30 mouse cellular contexts compared by ENCODE assay signal in genomic region chr16:13962053-13962452, GRCm38 (mm10). TPM values are rescaled to one million over a fixed set of nuclear protein-coding genes. Genes with fewer than 3 reads are reported as not detected.
DNase-seq lines count a peak whose midpoint lies in the region; ATAC-seq and TF ChIP-seq lines count a peak whose summit lies in the region.
"Had no signal": no experiment of that assay in that cellular context is flagged by ENCODE, and none has a peak within 500 bp of the region (broad histone marks: within the 10 kb centered on the region; RNA-seq: fewer than 3 reads in every experiment).

No protein-coding gene starts in this region.

- WGBS in liver, adult 2 months = 5% methylated on average over 1 of the region's 1 CpGs

- no peaks in the 10 kb centered on the region for H3K36me3 ChIP-seq in liver, adult 2 months (ENCODE audit: control insufficient read depth, insufficient read depth, low read length)
- no peaks in the 10 kb centered on the region for H3K36me3 ChIP-seq in ES-E14 (ENCODE audit: control insufficient read depth, insufficient read depth, low read length, poor library complexity, severe bottlenecking)
- H3K36me3 ChIP-seq: forebrain, embryonic 10.5 days; G1E; heart, embryonic 10.5 days; heart, embryonic 13.5 days; hindbrain, embryonic 12.5 days; hindbrain, embryonic 15.5 days had no signal

- H3K4me1 ChIP-seq in liver, adult 2 months (ENCODE audit: control insufficient read depth, insufficient read depth, low read length) = 0 out of 2 replicates have a peak, but pooled peaks cover 4% of the 10 kb centered on the region
- peaks cover 10 to 13% of the 10 kb centered on the region in 2 experiments for H3K4me1 ChIP-seq in ES-E14 (ENCODE audit: control insufficient read depth in 2 of 2, insufficient read depth in 2 of 2, low read length in 2 of 2, poor library complexity in 1 of 2)
- H3K4me1 ChIP-seq: forebrain, embryonic 13.5 days; heart, embryonic 10.5 days; heart, embryonic 13.5 days; hindbrain, embryonic 12.5 days; hindbrain, embryonic 15.5 days had no signal

- H3K9me3 ChIP-seq in ES-E14 (ENCODE audit: control insufficient read depth, insufficient read depth, low read depth, low read length) = no peaks in the 10 kb centered on the region
- H3K9me3 ChIP-seq: forebrain, embryonic 10.5 days; forebrain, embryonic 13.5 days; G1E; heart, embryonic 10.5 days; heart, embryonic 13.5 days; hindbrain, embryonic 12.5 days; hindbrain, embryonic 15.5 days had no signal

- no peak overlapping the region for H3K4me3 ChIP-seq in liver, adult 2 months (ENCODE audit: insufficient read depth, low read depth, low read length)
- H3K4me3 ChIP-seq in ES-E14 (ENCODE audit: insufficient read depth in 1 of 2, low read depth in 1 of 2, low read length in 2 of 2, poor library complexity in 1 of 2, severe bottlenecking in 1 of 2) = no peak overlapping the region
- H3K4me3 ChIP-seq: forebrain, embryonic 10.5 days; forebrain, embryonic 13.5 days; gastrocnemius, adult 2 months; heart, adult 2 months; heart, embryonic 10.5 days; heart, embryonic 13.5 days; hindbrain, embryonic 12.5 days; hindbrain, embryonic 15.5 days had no signal

- DNase-seq in liver, adult 2 months (ENCODE audit: extremely low read depth, low read depth, low spot score) = peak; percentile 47
- DNase-seq in liver (no peak), 416B (ENCODE audit: low read depth) (peak; percentile 7), ES-E14 (ENCODE audit: low read depth, low spot score) (no peak)
- no peak for DNase-seq in gastrocnemius, postnatal 4 days (ENCODE audit: low spot score in 2 of 2)
- no peak for DNase-seq in spleen, postnatal 36 days (ENCODE audit: low spot score in 2 of 2)
- DNase-seq: adrenal gland, adult 8-10 months; adrenal gland, postnatal 36 days; cerebellum, adult 18-20 months; cerebellum, adult 9-10 months; cerebellum, postnatal 14 days; forebrain, postnatal 0 days; gastrocnemius, adult 2 months; gastrocnemius, postnatal 14 days; heart, adult 2 months had no signal

- no peak for TF ChIP-seq POLR2A in liver, adult 2 months (IDR thresholded peaks at IDR 0.05; ENCODE audit: extremely low read depth, insufficient read depth, low read length)

- no peaks in the 10 kb centered on the region for H3K27me3 ChIP-seq in liver, adult 2 months (ENCODE audit: control insufficient read depth, insufficient read depth, low read length)
- H3K27me3 ChIP-seq: forebrain, embryonic 13.5 days; heart, embryonic 13.5 days; hindbrain, embryonic 12.5 days; hindbrain, embryonic 15.5 days had no signal

- no peak for TF ChIP-seq CTCF in liver, adult 2 months (IDR thresholded peaks at IDR 0.05; ENCODE audit: low read depth, low read length)

- no peaks in the 10 kb centered on the region for H3K79me2 ChIP-seq in liver, adult 2 months (ENCODE audit: control insufficient read depth, insufficient read depth, low read length)

- H3K27ac ChIP-seq in liver, adult 2 months (replicated peaks; ENCODE audit: insufficient read depth, low read depth, low read length) = no peak overlapping the region
- no peak overlapping the region for H3K27ac ChIP-seq in ES-E14 (ENCODE audit: insufficient read depth, low read depth, low read length, poor library complexity, severe bottlenecking)
- H3K27ac ChIP-seq: forebrain, embryonic 10.5 days; forebrain, embryonic 13.5 days; gastrocnemius, adult 2 months; heart, adult 2 months; heart, embryonic 10.5 days; heart, embryonic 13.5 days; hindbrain, embryonic 12.5 days; hindbrain, embryonic 15.5 days had no signal

- in situ Hi-C loops in ES-E14 (cut with MboI; ENCODE audit: low sequenced_read_pairs in 2 of 2, unreplicated experiment in 2 of 2) = no loop called here

- H3K9ac ChIP-seq in liver, adult 2 months (ENCODE audit: low read depth, low read length) = no peak overlapping the region
- no peak overlapping the region for H3K9ac ChIP-seq in ES-E14 (ENCODE audit: insufficient read depth, low read depth, low read length, poor library complexity, severe bottlenecking)
- H3K9ac ChIP-seq: forebrain, embryonic 13.5 days; forebrain, postnatal 0 days; heart, embryonic 13.5 days; hindbrain, embryonic 12.5 days; hindbrain, embryonic 15.5 days had no signal

- no peak for ATAC-seq in CD4-positive, CD25-positive, alpha-beta regulatory T cell, adult 4 months
- ATAC-seq: activated CD4-positive, CD25-positive, alpha-beta regulatory T cell, adult 4 months; forebrain, embryonic 13.5 days; forebrain, postnatal 0 days; intestine, postnatal 0 days had no signal

TF ChIP-seq in ES-E14, 5 proteins besides CTCF, POLR2A, EP300 and RAD21:
- TF ChIP-seq MAFK (IDR thresholded peaks at IDR 0.05; ENCODE audit: insufficient read depth, low read depth, low read length) (peak; percentile 78), CHD2 (IDR thresholded peaks at IDR 0.05; ENCODE audit: low read depth, low read length) (no peak), ZNF384 (IDR thresholded peaks at IDR 0.05; ENCODE audit: low read depth, low read length) (no peak)
TF ChIP-seq in ES-E14: peak in this region for 1.

RNA-seq across cellular contexts. Expression of gene 2900011O08Rik, which starts 24.4 kb away (rescaled TPM):
- total RNA-seq in liver, adult 2 months (2014; rRNA removed) = not detected in 2 replicates
- 0.04 TPM in 1 of 2 replicates, not detected in the other for polyA plus RNA-seq in liver, adult 2 months (2012; rRNA removed)
- 10.2 and 19.1 TPM in 2 replicates for total RNA-seq in ES-E14 (2012; rRNA removed)
- total RNA-seq in gastrocnemius, postnatal 4 days (2021) = under 1 TPM; 0.20 to 0.36 TPM
- not detected for polyA plus RNA-seq in CD4-positive, CD25-positive, alpha-beta regulatory T cell, adult 4 months (2017; shearing (Covaris generic))
- total RNA-seq: gastrocnemius, adult 2 months; heart, adult 2 months; heart, postnatal 25 days; hematopoietic stem cell, adult 5-6 weeks had no signal
- polyA plus RNA-seq: G1E; gonadal fat pad, adult 2 months had no signal

RNA-seq across cellular contexts. Expression of gene Ifitm7, which starts 24.6 kb away (rescaled TPM):
- total RNA-seq in liver, adult 2 months (2014; rRNA removed) = not detected in 2 replicates
- not detected in 2 replicates for polyA plus RNA-seq in liver, adult 2 months (2012; rRNA removed)
- total RNA-seq in ES-E14 (2012; rRNA removed) = 7.2 and 11.4 TPM in 2 replicates
- total RNA-seq in gastrocnemius, postnatal 4 days (2021) = not detected
- not detected for polyA plus RNA-seq in CD4-positive, CD25-positive, alpha-beta regulatory T cell, adult 4 months (2017; shearing (Covaris generic))
- total RNA-seq: adrenal gland, postnatal 36 days; gastrocnemius, adult 2 months; gastrocnemius, postnatal 14 days; heart, adult 2 months; heart, postnatal 25 days had no signal
- polyA plus RNA-seq: activated CD4-positive, CD25-positive, alpha-beta regulatory T cell, adult 4 months; embryonic facial prominence, embryonic 14.5 days; G1E; heart, adult 2 months; heart, embryonic 13.5 days; intestine, embryonic 14.5 days; intestine, postnatal 0 days had no signal

RNA-seq across cellular contexts. Expression of gene Mpv17l, which starts 59.1 kb away (rescaled TPM):
- 30.6 and 35.9 TPM in 2 replicates for total RNA-seq in liver, adult 2 months (2014; rRNA removed)
- polyA plus RNA-seq in liver, adult 2 months (2012; rRNA removed) = 26.2 and 29.8 TPM in 2 replicates
- total RNA-seq in ES-E14 (2012; rRNA removed) = 8.4 and 13.9 TPM in 2 replicates
- 1 to 10 TPM; 1.9 to 3.5 TPM for total RNA-seq in gastrocnemius, postnatal 4 days (2021)
- polyA plus RNA-seq in CD4-positive, CD25-positive, alpha-beta regulatory T cell, adult 4 months (2017; shearing (Covaris generic)) = under 1 TPM; 0.55 to 0.91 TPM

RNA-seq across cellular contexts. Expression of gene Pdxdc1, which starts 59.1 kb away (rescaled TPM):
- 102 and 112 TPM in 2 replicates for total RNA-seq in liver, adult 2 months (2014; rRNA removed)
- polyA plus RNA-seq in liver, adult 2 months (2012; rRNA removed) = 41.4 and 45.5 TPM in 2 replicates
- total RNA-seq in ES-E14 (2012; rRNA removed) = 50.8 and 88.3 TPM in 2 replicates
- total RNA-seq in gastrocnemius, postnatal 4 days (2021) = 10 to 100 TPM; 57.9 to 73.5 TPM
- polyA plus RNA-seq in CD4-positive, CD25-positive, alpha-beta regulatory T cell, adult 4 months (2017; shearing (Covaris generic)) = 10 to 100 TPM; 21.0 to 28.2 TPM

Comparison
In these comparisons a context has a peak if more than half of its experiments do, and no peak if none do; other contexts are left out.
1. DNase-seq: peak in liver, adult 2 months (single experiment) and 416B (single experiment); none in liver (single experiment), ES-E14 (single experiment), gastrocnemius, postnatal 4 days (0 of 2) and spleen, postnatal 36 days (0 of 2).